Mouse (Mus musculus) MEL (cell line): ENCODE measurements around the gene Padi4.

Source experiments
- BHLHE40 ChIP-seq: IDR thresholded peaks from 2 replicates; pipeline ENCODE4 v1.6.1; 2012; ENCODE audit warnings: low read depth, mild to moderate bottlenecking, inconsistent platforms, low read length, improper control_type of control experiment, borderline replicate concordance
- CTCF ChIP-seq, 3 experiments: IDR thresholded peaks in 2 of 3; conservative IDR thresholded peaks in 1 of 3; 2 replicates each; pipeline ENCODE4 v1.5.1; 2011 to 2012; ENCODE audit warnings: low read length in 3 of 3, low read depth in 2 of 3, mild to moderate bottlenecking in 2 of 3, improper control_type of control experiment in 1 of 3, inconsistent platforms in 1 of 3, mixed read lengths in 1 of 3, moderate library complexity in 1 of 3; ENCODE audit not compliant: control insufficient read depth in 1 of 3, insufficient read depth in 1 of 3, poor library complexity in 1 of 3, severe bottlenecking in 1 of 3
- ELF1 ChIP-seq: IDR thresholded peaks from 2 replicates; pipeline ENCODE4 v1.6.1; 2014; ENCODE audit warnings: low read depth, mild to moderate bottlenecking, inconsistent platforms, low read length, improper control_type of control experiment, moderate library complexity
- EP300 ChIP-seq, 2 experiments: IDR thresholded peaks; 2 replicates each; pipeline ENCODE4 v1.6.1; 2011; ENCODE audit warnings: improper control_type of control experiment in 2 of 2, low read length in 2 of 2, low read depth in 1 of 2, mild to moderate bottlenecking in 1 of 2
- KAT2A ChIP-seq: conservative IDR thresholded peaks from 2 replicates; pipeline ENCODE4 v1.6.1; 2012; ENCODE audit warnings: low read depth, low read length, improper control_type of control experiment, inconsistent platforms
- MEF2A ChIP-seq: IDR thresholded peaks from 2 replicates; pipeline ENCODE4 v1.6.1; 2014; ENCODE audit warnings: low read depth, mild to moderate bottlenecking, inconsistent platforms, low read length, improper control_type of control experiment; ENCODE audit not compliant: poor library complexity, insufficient replicate concordance, severe bottlenecking; ENCODE audit errors: extremely low read depth
- POLR2A ChIP-seq, 2 experiments: IDR thresholded peaks; 2 replicates each; pipeline ENCODE4 v1.6.1; 2011 to 2012; ENCODE audit warnings: low read length in 2 of 2, mild to moderate bottlenecking in 2 of 2, control low read depth in 1 of 2, improper control_type of control experiment in 1 of 2, low read depth in 1 of 2, moderate library complexity in 1 of 2; ENCODE audit not compliant: control insufficient read depth in 1 of 2, insufficient read depth in 1 of 2, poor library complexity in 1 of 2
- POLR2AphosphoS5 ChIP-seq: IDR thresholded peaks from 2 replicates; pipeline ENCODE4 v1.6.1; 2012; ENCODE audit warnings: low read depth, borderline replicate concordance, mild to moderate bottlenecking, inconsistent platforms, low read length, moderate library complexity, mixed read lengths
- USF1 ChIP-seq: IDR thresholded peaks from 2 replicates; pipeline ENCODE4 v1.6.1; 2014; ENCODE audit warnings: low read depth, mild to moderate bottlenecking, inconsistent platforms, low read length, improper control_type of control experiment, moderate library complexity
- ZNF384 ChIP-seq: IDR thresholded peaks from 2 replicates; pipeline ENCODE4 v1.6.1; 2012; ENCODE audit warnings: low read depth, mild to moderate bottlenecking, inconsistent platforms, low read length, improper control_type of control experiment

DNA sequence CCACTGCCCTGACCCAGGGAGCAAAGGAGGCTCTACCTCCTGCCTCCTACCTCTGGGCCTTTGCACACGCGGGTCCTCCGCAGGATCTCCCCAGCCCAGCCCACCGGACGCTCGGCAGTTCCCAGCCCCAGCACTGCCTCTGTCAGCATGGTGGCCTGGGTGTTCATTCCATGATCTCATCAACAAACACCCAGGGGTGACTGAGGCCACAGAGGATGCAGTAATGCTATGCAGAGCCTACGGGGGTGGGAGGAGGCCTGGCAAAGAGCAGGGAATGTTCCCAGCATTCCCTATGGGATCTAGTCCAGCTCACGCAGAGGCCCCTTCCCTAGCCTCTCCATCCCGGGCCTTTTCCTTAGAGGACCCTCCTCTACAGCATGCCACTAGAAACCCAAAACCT is 20.6 kb upstream of the Padi4 start:
- no peak for TF ChIP-seq CTCF (IDR thresholded peaks at IDR 0.05 in 2 of 3, conservative IDR thresholded peaks at IDR 0.05 in 1 of 3; ENCODE audit: control insufficient read depth in 1 of 3, insufficient read depth in 1 of 3, low read depth in 2 of 3, low read length in 3 of 3, poor library complexity in 1 of 3, severe bottlenecking in 1 of 3)
- TF ChIP-seq ELF1: no peak
- no peak for TF ChIP-seq MEF2A
- TF ChIP-seq POLR2A (IDR thresholded peaks at IDR 0.05; ENCODE audit: control insufficient read depth in 1 of 2, insufficient read depth in 1 of 2, low read depth in 1 of 2, low read length in 2 of 2, poor library complexity in 1 of 2): no peak
- no peak for TF ChIP-seq POLR2AphosphoS5
- TF ChIP-seq BHLHE40: no peak
- TF ChIP-seq ZNF384: no peak
- TF ChIP-seq USF1: no peak
- no peak for TF ChIP-seq KAT2A
- no peak for TF ChIP-seq EP300 (IDR thresholded peaks at IDR 0.05; ENCODE audit: low read depth in 1 of 2, low read length in 2 of 2)
